Mouse (Mus musculus) bone marrow, adult 2 months (tissue): ENCODE results near the gene Prkaa1. TPM values are rescaled to one million over a fixed set of nuclear protein-coding genes. Genes with fewer than 3 reads are reported as not detected.

Source experiments
- H3K27ac ChIP-seq: fragments of 200-500 bp; 2 replicates; pipeline ENCODE4 v1.5.1; 2012; ENCODE audit warnings: low read depth, mild to moderate bottlenecking, control low read depth, inconsistent platforms, low read length; ENCODE audit not compliant: control insufficient read depth, poor library complexity, insufficient read depth
- H3K4me1 ChIP-seq: fragments of 200-500 bp; 2 replicates; pipeline ENCODE4 v1.6.1; 2011; ENCODE audit warnings: low read length; ENCODE audit not compliant: control insufficient read depth, insufficient read depth
- H3K4me3 ChIP-seq: fragments of 200-500 bp; replicated peaks from 2 replicates; pipeline ENCODE3; 2011; ENCODE audit warnings: mild to moderate bottlenecking, low read depth, low read length, control low read depth; ENCODE audit not compliant: control insufficient read depth
- CTCF ChIP-seq: fragments of 200-500 bp; IDR thresholded peaks from 2 replicates; pipeline ENCODE4 v1.5.1; 2011; ENCODE audit warnings: low read length, control low read depth; ENCODE audit not compliant: control insufficient read depth, insufficient read depth
- POLR2A ChIP-seq: fragments of 200-500 bp; IDR thresholded peaks from 2 replicates; pipeline ENCODE4 v1.6.1; 2011; ENCODE audit warnings: low read depth, mild to moderate bottlenecking, control low read depth, low read length, borderline replicate concordance; ENCODE audit not compliant: control insufficient read depth
- WGBS: fragments of 180-500 bp; shearing (Covaris S2); methylation state at CpG from one replicate; pipeline ENCODE4 v1.1.7; 2018; 5-methylcytosine and 5-hydroxymethylcytosine counted together
- polyA plus RNA-seq: library from polyadenylated mRNA; stranded (reverse); fragments of >200 nt; gene quantifications from 2 replicates; pipeline ENCODE4 v1.2.4, GENCODE M21; 2011; ENCODE audit warnings: low replicate concordance; ENCODE audit not compliant: missing spikeins, insufficient read depth, insufficient read length

Gene Prkaa1
- polyA plus RNA-seq, 1 experiment = 9.1 TPM

DNA sequence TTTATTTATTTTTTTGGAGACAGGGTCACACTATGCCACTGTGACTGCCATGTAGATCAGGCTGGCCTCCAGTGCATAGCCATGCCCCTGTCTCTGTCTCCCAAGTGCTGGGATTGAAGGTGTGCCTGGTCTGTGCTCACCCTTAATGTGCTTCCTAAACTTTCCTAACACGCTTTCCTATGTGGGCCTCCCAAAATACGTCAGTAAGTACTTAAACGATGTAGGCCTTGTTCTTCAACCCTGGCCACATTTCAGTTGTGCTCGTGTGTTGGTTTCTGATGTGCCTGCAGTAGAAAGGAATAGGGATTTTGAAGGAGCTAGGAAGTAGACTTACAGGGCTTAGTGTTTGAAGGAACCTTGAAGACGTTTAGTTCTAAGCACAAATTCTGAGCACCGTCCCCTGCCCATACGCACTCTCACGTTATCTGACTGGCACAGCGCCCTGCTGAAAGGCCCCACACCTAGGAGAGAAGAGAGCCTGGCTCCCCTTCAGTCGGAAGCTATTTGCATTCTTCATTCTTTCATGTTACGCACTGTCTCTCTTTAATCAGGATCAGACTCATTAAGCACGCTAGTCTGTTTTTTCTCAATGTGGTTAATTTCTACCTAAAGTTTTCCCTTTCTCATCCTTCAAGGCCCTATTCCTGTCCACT, 21.6 kb downstream of the Prkaa1 start:
- TF ChIP-seq CTCF (no peak), POLR2A (no peak)
- Histone ChIP-seq H3K4me3 (no peak overlapping the region), H3K4me1 (no peaks in the 10 kb centered on the region), H3K27ac (no peak overlapping the region)
- 82% methylated on average over 12 of the region's 12 CpGs for WGBS

GRCm38 (mm10) chr15:5173217-5173820, 29.7 kb downstream of the Prkaa1 start:
- no peak overlapping the region for H3K27ac ChIP-seq
- TF ChIP-seq CTCF = no peak
- TF ChIP-seq POLR2A = no peak
- H3K4me1 ChIP-seq = no peaks in the 10 kb centered on the region
- no peak overlapping the region for H3K4me3 ChIP-seq
- 37% methylated on average over 12 of the region's 12 CpGs for WGBS

DNA sequence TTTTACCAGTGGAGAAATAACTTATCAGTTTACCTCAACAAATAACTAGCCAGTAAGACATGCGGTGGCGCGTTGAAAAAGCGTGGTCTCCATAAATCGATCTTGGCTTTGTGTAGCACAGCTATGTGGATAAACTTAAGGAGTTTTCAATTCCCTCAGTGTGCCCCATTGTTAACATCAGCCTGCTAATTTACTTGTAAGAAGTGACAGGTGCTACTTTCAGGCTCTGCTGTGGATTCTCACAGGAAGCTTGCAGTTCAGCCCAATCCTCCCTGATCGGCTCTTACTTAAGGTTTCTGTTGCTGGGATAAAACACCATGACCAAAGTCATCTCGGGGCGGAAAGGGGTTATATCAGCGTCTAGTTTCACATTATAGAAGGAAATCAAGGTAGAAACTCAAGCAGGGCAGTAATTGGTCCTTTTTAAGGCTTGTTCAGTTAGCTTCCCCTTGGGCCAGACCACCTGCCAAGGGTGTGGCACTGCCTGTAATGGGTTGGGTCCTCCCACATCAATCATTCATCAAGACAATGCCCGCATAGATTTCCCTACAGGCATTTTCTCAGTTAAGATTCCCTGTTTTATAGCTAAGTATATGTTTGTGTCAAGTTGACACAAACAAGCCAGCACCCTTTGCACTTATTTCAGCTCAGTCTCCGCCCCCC, 41.1 kb downstream of the Prkaa1 start:
- WGBS = 37% methylated on average over 11 of the region's 11 CpGs

GRCm38 (mm10) chr15:5185366-5186292, 42.0 kb downstream of the Prkaa1 start, which contains the start of gene Ttc33:
TSS of gene Ttc33 (plus strand) at chr15:5185525.
- WGBS = under 1% methylated on average over 55 of the region's 55 CpGs
- Histone ChIP-seq H3K27ac (peak within 1 kb of the TSS; percentile 70), H3K4me1 (no peaks in the 10 kb centered on the region; the same call in 1 of the 2 replicates), H3K4me3 (peak within 1 kb of the TSS; percentile 97)
- TF ChIP-seq POLR2A = peak; percentile 33; the same call in 1 of the 2 replicates
- no peak for TF ChIP-seq CTCF

More for the DNA sequence above, 41.1 kb downstream of the Prkaa1 start:
- Histone ChIP-seq H3K4me1 (no peaks in the 10 kb centered on the region; the same call in 1 of the 2 replicates), H3K27ac (no peak overlapping the region), H3K4me3 (peak overlapping the region; percentile 97)
- TF ChIP-seq POLR2A = no peak

DNA sequence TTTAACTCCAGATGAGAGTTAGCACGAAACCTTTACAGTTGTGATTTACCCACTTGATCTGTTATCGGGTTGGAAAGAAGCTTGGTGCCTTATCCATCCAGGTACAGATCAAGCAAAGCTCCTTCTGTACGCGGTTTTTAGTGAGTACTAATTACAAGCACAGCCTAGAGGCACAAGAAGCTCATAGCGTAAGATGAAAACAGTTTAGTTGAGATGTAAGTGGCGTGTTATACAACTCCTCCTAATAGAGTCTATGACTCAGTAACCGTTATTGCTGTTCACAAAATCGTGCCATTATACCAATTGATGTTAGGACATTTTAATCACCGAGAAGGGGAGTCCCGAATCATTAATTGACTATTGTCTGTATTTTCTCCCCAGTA, 42.6 kb downstream of the Prkaa1 start:
- 26% methylated on average over 10 of the region's 10 CpGs for WGBS
- Histone ChIP-seq H3K4me3 (peak overlapping the region; percentile 97), H3K4me1 (no peaks in the 10 kb centered on the region; the same call in 1 of the 2 replicates), H3K27ac (no peak overlapping the region)
- TF ChIP-seq CTCF = no peak
- TF ChIP-seq POLR2A = no peak

- no peak overlapping the region for H3K4me3 ChIP-seq
- no peaks in the 10 kb centered on the region; the same call in 1 of the 2 replicates for H3K4me1 ChIP-seq
- TF ChIP-seq POLR2A (no peak), CTCF (no peak)
- 52% methylated on average over 4 of the region's 4 CpGs for WGBS
- H3K27ac ChIP-seq = no peak overlapping the region
These were observed 43.5 kb downstream of the Prkaa1 start for GRCm38 (mm10) chr15:5187116-5187515.

GRCm38 (mm10) chr15:5188029-5188428, 44.4 kb downstream of the Prkaa1 start:
- H3K27ac ChIP-seq = no peak overlapping the region
- no peaks in the 10 kb centered on the region; the same call in 1 of the 2 replicates for H3K4me1 ChIP-seq
- WGBS = 19% methylated on average over 1 of the region's 1 CpGs

More at GRCm38 (mm10) chr15:5188029-5188428, 44.4 kb downstream of the Prkaa1 start:
- TF ChIP-seq CTCF (no peak), POLR2A (no peak)
- no peak overlapping the region for H3K4me3 ChIP-seq
